Mouse (Mus musculus): Measurements from ENCODE around the gene Sla2. TPM values are rescaled to one million over a fixed set of nuclear protein-coding genes. Genes with fewer than 3 reads are reported as not detected.
"Not testable (repeated sequence)": the region's sequence is repeated elsewhere in the genome, so short reads cannot be mapped to it uniquely, and the experiment has no call there.

Sla2 gene
- polyA plus RNA-seq, 1 experiment from 2014 or later, result 0.11 TPM

- not testable (repeated sequence) for H3K9ac ChIP-seq (ENCODE audit: low read length); H3K9me3 ChIP-seq (replicated peaks; ENCODE audit: control insufficient read depth, low read length); H3K4me2 ChIP-seq (ENCODE audit: low read length); H3K27ac ChIP-seq (ENCODE audit: low read depth, low read length); H3K4me3 ChIP-seq (ENCODE audit: low read depth, low read length); H3K27me3 ChIP-seq (replicated peaks; ENCODE audit: control insufficient read depth, insufficient read depth, low read length); H3K4me1 ChIP-seq (ENCODE audit: control insufficient read depth, insufficient read depth, low read length)
- 36% methylated on average over 13 of the region's 13 CpGs for WGBS
- peaks cover 70% of the 10 kb centered on the region for H3K36me3 ChIP-seq (ENCODE audit: control insufficient read depth, insufficient read depth, low read length)
- DNase-seq (ENCODE audit: low spot score) (peak; percentile 82), ATAC-seq (peak; percentile 64; the same call in 1 of the 2 replicates)
These were observed 32.8 kb downstream of the Sla2 start for GRCm38 (mm10) chr2:156853999-156854771.

GRCm38 (mm10) chr2:156853584-156853983 is 33.4 kb downstream of the Sla2 start:
- not testable (repeated sequence) for H3K4me3 ChIP-seq (ENCODE audit: low read depth, low read length); H3K4me2 ChIP-seq (ENCODE audit: low read length); H3K27ac ChIP-seq (ENCODE audit: low read depth, low read length); H3K27me3 ChIP-seq (replicated peaks; ENCODE audit: control insufficient read depth, insufficient read depth, low read length); DNase-seq (ENCODE audit: low spot score); H3K9ac ChIP-seq (ENCODE audit: low read length); H3K4me1 ChIP-seq (ENCODE audit: control insufficient read depth, insufficient read depth, low read length); H3K9me3 ChIP-seq (replicated peaks; ENCODE audit: control insufficient read depth, low read length)
- 51% methylated on average over 8 of the region's 13 CpGs for WGBS
- peak; percentile 33; the same call in 1 of the 2 replicates for ATAC-seq
- peaks cover 70% of the 10 kb centered on the region for H3K36me3 ChIP-seq (ENCODE audit: control insufficient read depth, insufficient read depth, low read length)

GRCm38 (mm10) chr2:156850505-156850904 is 36.5 kb downstream of the Sla2 start:
- no peak overlapping the region for H3K4me2 ChIP-seq (ENCODE audit: low read length)
- H3K4me1 ChIP-seq (ENCODE audit: control insufficient read depth, insufficient read depth, low read length), result peaks cover under 1% of the 10 kb centered on the region; the same call in 1 of the 2 replicates
- ATAC-seq, result no peak
- H3K36me3 ChIP-seq (ENCODE audit: control insufficient read depth, insufficient read depth, low read length), result peaks cover 70% of the 10 kb centered on the region
- H3K4me3 ChIP-seq (ENCODE audit: low read depth, low read length), result no peak overlapping the region
- no peak overlapping the region for H3K9ac ChIP-seq (ENCODE audit: low read length)
- H3K27ac ChIP-seq (ENCODE audit: low read depth, low read length), result no peak overlapping the region
- no peaks in the 10 kb centered on the region for H3K27me3 ChIP-seq (replicated peaks; ENCODE audit: control insufficient read depth, insufficient read depth, low read length)
- 90% methylated on average over 5 of the region's 5 CpGs for WGBS
- DNase-seq (ENCODE audit: low spot score), result no peak
- no peaks in the 10 kb centered on the region for H3K9me3 ChIP-seq (replicated peaks; ENCODE audit: control insufficient read depth, low read length)

GRCm38 (mm10) chr2:156848526-156849182 is 38.3 kb downstream of the Sla2 start:
- DNase-seq (ENCODE audit: low spot score) (no peak), ATAC-seq (no peak)
- H3K36me3 ChIP-seq (ENCODE audit: control insufficient read depth, insufficient read depth, low read length), result peaks cover 70% of the 10 kb centered on the region
- H3K4me1 ChIP-seq (ENCODE audit: control insufficient read depth, insufficient read depth, low read length), result peaks cover 15% of the 10 kb centered on the region
- H3K9me3 ChIP-seq (replicated peaks; ENCODE audit: control insufficient read depth, low read length), result no peaks in the 10 kb centered on the region
- 93% methylated on average over 6 of the region's 6 CpGs for WGBS
- H3K4me2 ChIP-seq (ENCODE audit: low read length), result no peak overlapping the region
- no peak overlapping the region for H3K27ac ChIP-seq (ENCODE audit: low read depth, low read length)
- no peak overlapping the region for H3K9ac ChIP-seq (ENCODE audit: low read length)
- H3K27me3 ChIP-seq (replicated peaks; ENCODE audit: control insufficient read depth, insufficient read depth, low read length), result no peaks in the 10 kb centered on the region
- H3K4me3 ChIP-seq (ENCODE audit: low read depth, low read length), result no peak overlapping the region

GRCm38 (mm10) chr2:156847653-156848052 is 39.3 kb downstream of the Sla2 start:
- peaks cover 65% of the 10 kb centered on the region for H3K36me3 ChIP-seq (ENCODE audit: control insufficient read depth, insufficient read depth, low read length)
- no peaks in the 10 kb centered on the region for H3K27me3 ChIP-seq (replicated peaks; ENCODE audit: control insufficient read depth, insufficient read depth, low read length)
- H3K4me3 ChIP-seq (ENCODE audit: low read depth, low read length), result no peak overlapping the region
- no peak overlapping the region for H3K9ac ChIP-seq (ENCODE audit: low read length)
- H3K4me2 ChIP-seq (ENCODE audit: low read length), result no peak overlapping the region
- H3K4me1 ChIP-seq (ENCODE audit: control insufficient read depth, insufficient read depth, low read length), result peaks cover 25% of the 10 kb centered on the region
- no peaks in the 10 kb centered on the region for H3K9me3 ChIP-seq (replicated peaks; ENCODE audit: control insufficient read depth, low read length)
- 46% methylated on average over 6 of the region's 6 CpGs for WGBS
- ATAC-seq, result no peak
- DNase-seq (ENCODE audit: low spot score), result no peak
- H3K27ac ChIP-seq (ENCODE audit: low read depth, low read length), result no peak overlapping the region

GRCm38 (mm10) chr2:156844715-156845114 is 42.3 kb downstream of the Sla2 start:
- Histone ChIP-seq H3K4me3 (ENCODE audit: low read depth, low read length) (no peak overlapping the region), H3K27ac (ENCODE audit: low read depth, low read length) (0 out of 2 replicates have a peak overlapping the region, but pooled peaks have one; percentile 39), H3K4me1 (ENCODE audit: control insufficient read depth, insufficient read depth, low read length) (peaks cover 34% of the 10 kb centered on the region), H3K27me3 (replicated peaks; ENCODE audit: control insufficient read depth, insufficient read depth, low read length) (no peaks in the 10 kb centered on the region), H3K4me2 (ENCODE audit: low read length) (no peak overlapping the region; the same call in 1 of the 2 replicates), H3K9me3 (replicated peaks; ENCODE audit: control insufficient read depth, low read length) (no peaks in the 10 kb centered on the region), H3K36me3 (ENCODE audit: control insufficient read depth, insufficient read depth, low read length) (peaks cover 39% of the 10 kb centered on the region), H3K9ac (ENCODE audit: low read length) (no peak overlapping the region)
- DNase-seq (ENCODE audit: low spot score), result no peak
- ATAC-seq, result no peak
- 41% methylated on average over 10 of the region's 10 CpGs for WGBS

GRCm38 (mm10) chr2:156843331-156843730 is 43.7 kb downstream of the Sla2 start:
- Histone ChIP-seq H3K27me3 (replicated peaks; ENCODE audit: control insufficient read depth, insufficient read depth, low read length) (no peaks in the 10 kb centered on the region), H3K4me1 (ENCODE audit: control insufficient read depth, insufficient read depth, low read length) (peaks cover 37% of the 10 kb centered on the region), H3K27ac (ENCODE audit: low read depth, low read length) (no peak overlapping the region), H3K9ac (ENCODE audit: low read length) (no peak overlapping the region), H3K4me2 (ENCODE audit: low read length) (peak overlapping the region; percentile 83; the same call in 1 of the 2 replicates), H3K4me3 (ENCODE audit: low read depth, low read length) (no peak overlapping the region), H3K9me3 (replicated peaks; ENCODE audit: control insufficient read depth, low read length) (no peaks in the 10 kb centered on the region), H3K36me3 (ENCODE audit: control insufficient read depth, insufficient read depth, low read length) (peaks cover 27% of the 10 kb centered on the region)
- ATAC-seq (no peak), DNase-seq (ENCODE audit: low spot score) (no peak)
- WGBS, result 54% methylated on average over 10 of the region's 10 CpGs

- peak overlapping the region; percentile 79 for H3K4me3 ChIP-seq (ENCODE audit: low read depth, low read length)
- no peaks in the 10 kb centered on the region for H3K9me3 ChIP-seq (replicated peaks; ENCODE audit: control insufficient read depth, low read length)
- no peak for DNase-seq (ENCODE audit: low spot score)
- peaks cover 21% of the 10 kb centered on the region for H3K36me3 ChIP-seq (ENCODE audit: control insufficient read depth, insufficient read depth, low read length)
- H3K27me3 ChIP-seq (replicated peaks; ENCODE audit: control insufficient read depth, insufficient read depth, low read length), result no peaks in the 10 kb centered on the region
- peak overlapping the region; percentile 92 for H3K27ac ChIP-seq (ENCODE audit: low read depth, low read length)
- WGBS, result 8% methylated on average over 11 of the region's 11 CpGs
- H3K4me1 ChIP-seq (ENCODE audit: control insufficient read depth, insufficient read depth, low read length), result peaks cover 37% of the 10 kb centered on the region
- peak overlapping the region; percentile 36 for H3K9ac ChIP-seq (ENCODE audit: low read length)
- ATAC-seq, result no peak
- peak overlapping the region; percentile 83 for H3K4me2 ChIP-seq (ENCODE audit: low read length)
These were observed 44.3 kb downstream of the Sla2 start for GRCm38 (mm10) chr2:156842711-156843110.

All from forebrain, embryonic 14.5 days (tissue).